Mouse (Mus musculus): ENCODE data around the gene Clec16a.

GRCm38 (mm10) chr16:10540763-10541597 lies 4.2 kb upstream of the Clec16a start:
- TF ChIP-seq POLR2A (IDR thresholded peaks at IDR 0.05; ENCODE audit: extremely low read depth, insufficient read depth, low read length) (no peak), CTCF (IDR thresholded peaks at IDR 0.05; ENCODE audit: extremely low read depth, insufficient read depth, low read length) (no peak)

Measured in cortical plate, adult 2 months (tissue).